Mouse (Mus musculus): ENCODE data around the gene Pyy. TPM values are rescaled to one million over a fixed set of nuclear protein-coding genes. Genes with fewer than 3 reads are reported as not detected.

Gene Pyy
- total RNA-seq, 2 experiments from 2014 or later: not detected

- no peak for DNase-seq (ENCODE audit: low spot score in 2 of 2)
Measured at GRCm38 (mm10) chr11:102095676-102096075, 12.0 kb downstream of the Pyy start.

DNA sequence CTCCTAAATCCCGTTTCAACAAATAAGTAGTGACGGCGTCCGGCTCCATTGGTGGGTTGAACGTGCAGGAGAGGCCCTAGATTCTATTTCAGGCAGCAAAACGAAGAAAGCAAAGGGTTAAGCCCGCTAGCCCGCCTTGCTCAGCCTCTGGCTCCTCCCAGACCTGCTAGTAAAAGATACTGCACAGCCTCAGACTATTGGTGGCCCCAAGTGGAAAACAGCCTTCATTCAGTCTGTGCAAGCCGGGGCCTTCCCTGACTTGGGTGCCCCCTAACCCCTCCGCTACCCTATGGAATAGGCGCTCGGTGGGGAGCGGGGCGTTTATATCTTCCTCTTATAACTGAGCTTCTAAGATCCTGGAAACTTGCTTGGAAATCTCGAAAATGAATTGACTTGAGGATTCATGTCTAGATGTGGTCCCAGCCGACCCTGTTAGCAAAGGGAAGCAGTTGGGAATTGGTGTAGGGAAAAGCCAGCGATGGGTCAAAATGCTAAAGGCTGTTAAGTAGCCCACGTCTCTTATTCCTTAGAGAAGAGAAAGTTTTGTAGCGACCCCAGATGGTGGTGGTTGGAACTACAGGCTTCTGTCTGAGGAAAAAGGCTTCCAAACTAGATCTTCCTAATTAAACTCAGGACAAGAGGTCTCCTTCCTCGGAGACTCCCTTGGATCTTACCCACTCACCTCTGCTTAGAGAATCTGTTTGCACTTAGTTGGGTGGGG, 18.4 kb downstream of the Pyy start:
- DNase-seq (ENCODE audit: low spot score in 2 of 2): peak in 1 of 2 experiments; percentile 78

DNA sequence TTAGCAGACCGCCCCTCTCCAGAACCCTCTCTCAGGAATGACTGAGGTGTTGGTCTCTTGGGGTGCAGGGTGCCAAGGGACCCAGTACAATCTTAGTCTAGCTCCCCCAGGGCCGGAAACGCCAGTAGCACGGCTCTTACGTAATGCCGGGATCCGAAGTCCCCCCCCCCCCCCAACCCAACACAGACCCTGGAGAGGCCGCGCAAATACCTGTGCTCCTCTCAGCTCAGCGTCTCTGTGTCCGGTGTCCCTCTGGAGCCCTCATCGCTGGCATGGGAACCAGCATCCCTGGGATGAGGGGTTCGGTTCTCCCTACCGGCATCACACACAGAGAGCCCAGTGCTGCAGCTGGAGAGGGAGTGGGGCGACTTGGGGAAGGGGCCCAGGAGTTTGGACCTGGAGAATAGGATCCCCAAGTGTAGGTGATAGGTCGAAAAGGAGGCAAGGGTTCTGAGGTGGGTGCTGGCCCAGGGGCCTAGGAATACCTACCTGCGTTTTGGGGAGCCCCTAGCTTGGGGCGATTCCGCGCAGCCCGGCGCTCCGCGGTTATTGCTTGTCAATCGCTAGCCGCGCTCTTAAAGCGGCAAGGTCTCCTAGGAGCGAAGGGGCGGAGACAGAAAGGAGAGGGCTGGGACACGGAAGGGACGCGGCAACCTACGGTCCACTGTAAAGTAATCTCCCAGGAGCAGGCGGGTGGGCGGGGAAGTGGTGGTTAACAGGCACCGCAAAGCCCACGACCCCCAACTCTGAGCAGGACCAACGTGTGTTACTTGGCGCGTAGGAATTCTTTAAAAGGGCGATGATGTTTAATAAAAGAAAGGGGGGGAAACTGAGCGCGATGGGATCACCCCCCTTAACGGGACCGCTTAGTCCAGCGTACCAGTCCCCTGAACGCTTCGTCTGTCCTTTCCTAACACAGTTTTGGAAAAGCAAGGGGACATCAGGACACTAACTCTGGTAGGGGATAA, 19.4 kb downstream of the Pyy start, which contains the start of gene Mpp2:
Gene Mpp2, minus strand, starts transcription at position 585 of the 968 bp plus-strand sequence.
- DNase-seq (ENCODE audit: low spot score in 2 of 2): peak; percentile 74 to 78

GRCm38 (mm10) chr11:102087081-102087751, 20.4 kb downstream of the Pyy start:
- peak; percentile 72 to 89 for DNase-seq (ENCODE audit: low spot score in 2 of 2)

DNA sequence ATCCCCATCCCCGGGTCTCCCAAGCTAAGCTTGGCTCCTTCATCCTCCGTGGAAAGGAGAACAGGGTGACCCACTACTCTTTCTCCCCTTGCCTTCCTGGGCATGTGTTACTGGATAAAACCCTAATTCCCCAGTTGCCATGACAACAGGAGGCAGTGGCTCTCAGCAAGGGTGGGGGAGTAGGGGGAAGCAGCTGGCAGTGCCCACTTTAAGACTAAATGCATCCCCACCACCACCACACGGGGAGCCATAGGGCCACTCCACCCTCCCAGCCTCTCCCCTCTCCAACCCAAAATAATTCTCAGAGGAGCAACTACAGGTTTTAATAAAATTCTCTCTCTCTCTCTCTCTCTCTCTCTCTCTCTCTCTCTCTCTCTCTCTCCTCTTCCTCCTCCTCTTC, 21.3 kb downstream of the Pyy start:
- DNase-seq (ENCODE audit: low spot score in 2 of 2): peak; percentile 80 to 86

- no peak for DNase-seq (ENCODE audit: low spot score in 2 of 2)
Measured at GRCm38 (mm10) chr11:102084159-102084558, 23.5 kb downstream of the Pyy start.

GRCm38 (mm10) chr11:102083193-102083592, 24.4 kb downstream of the Pyy start:
- no peak for DNase-seq (ENCODE audit: low spot score in 2 of 2)

DNA sequence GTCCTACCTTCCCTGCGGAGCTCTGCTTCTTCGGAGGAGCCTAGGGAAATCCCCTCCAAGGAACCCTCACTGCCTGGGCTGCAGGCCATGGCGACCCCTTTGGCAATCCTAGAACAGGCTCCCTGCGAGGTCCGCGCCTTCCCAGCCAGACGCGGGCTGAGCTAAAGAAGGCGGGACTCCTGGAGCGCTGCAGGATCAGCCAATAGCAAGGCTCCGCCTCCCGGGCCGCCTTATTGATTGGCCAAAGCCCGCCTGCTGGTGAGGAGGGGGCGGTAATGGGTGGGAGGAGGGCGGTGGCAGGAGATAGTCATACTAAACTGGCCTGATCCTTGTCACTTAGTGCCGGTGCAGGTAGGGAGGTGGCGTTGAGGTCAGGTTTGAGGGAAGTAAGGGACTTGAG, 25.3 kb downstream of the Pyy start:
- peak; percentile 79 to 88 for DNase-seq (ENCODE audit: low spot score in 2 of 2)

DNA sequence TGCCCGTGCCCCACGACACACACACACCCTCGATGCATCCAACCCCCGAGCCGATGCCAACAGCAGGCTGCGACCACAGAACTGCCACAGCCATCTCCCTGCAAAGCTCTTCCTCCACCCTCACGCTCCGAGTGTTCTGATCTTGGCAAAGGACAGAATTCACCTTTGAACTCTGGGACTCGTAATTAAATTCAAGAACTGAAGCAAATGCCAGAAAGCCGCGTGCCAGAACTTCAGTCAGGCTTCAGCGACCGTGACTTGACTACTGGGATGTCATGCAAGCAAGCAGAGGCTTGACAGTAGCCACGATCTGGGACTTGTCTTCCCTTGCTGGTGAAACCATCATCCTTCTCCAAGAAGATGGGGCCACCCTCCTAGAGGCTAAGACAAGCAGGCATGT, 33.9 kb downstream of the Pyy start:
- DNase-seq (ENCODE audit: low spot score in 2 of 2): no peak

DNA sequence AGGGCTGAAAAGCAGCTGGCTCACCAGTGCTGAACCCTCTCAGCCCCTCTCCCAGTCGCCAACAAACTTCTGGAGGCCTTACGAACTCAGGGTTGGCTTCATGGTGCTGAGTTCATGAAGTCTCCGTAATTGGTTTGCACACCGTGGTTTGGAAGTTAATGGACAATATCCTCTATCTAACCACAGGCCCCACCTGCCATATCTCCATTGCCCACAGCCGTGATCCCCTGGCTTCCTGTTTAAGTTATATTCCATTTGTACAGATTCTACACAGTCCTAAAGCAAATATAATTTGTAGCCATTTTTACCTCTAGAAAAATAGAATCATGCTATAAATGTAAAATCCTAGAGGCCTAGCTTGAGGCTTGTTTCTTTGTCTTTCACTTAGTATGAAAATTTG, 34.9 kb downstream of the Pyy start:
- DNase-seq (ENCODE audit: low spot score in 2 of 2): no peak

DNA sequence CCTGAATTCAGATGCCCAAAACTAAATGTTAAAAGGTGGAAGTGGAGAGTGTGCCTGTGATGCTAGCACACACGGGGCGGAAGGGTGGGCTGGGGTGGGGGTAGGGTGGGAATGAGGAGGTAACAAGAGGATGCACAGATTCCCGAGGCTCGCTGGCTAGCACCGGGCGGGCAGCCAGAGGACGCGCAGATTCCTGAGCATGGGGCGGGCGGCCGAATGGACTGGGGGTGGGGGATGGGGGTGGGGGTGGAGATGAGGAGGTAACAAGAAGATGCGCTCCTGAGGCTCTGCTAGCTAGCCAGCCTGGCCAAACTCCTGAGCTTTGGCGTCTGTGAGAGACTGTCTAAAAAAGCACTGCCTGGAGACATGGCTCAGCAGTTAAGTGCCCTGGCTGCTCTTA, 37.2 kb downstream of the Pyy start:
- DNase-seq (ENCODE audit: low spot score in 2 of 2): no peak

GRCm38 (mm10) chr11:102069633-102070032, 38.0 kb downstream of the Pyy start:
- DNase-seq (ENCODE audit: low spot score in 2 of 2): peak; percentile 54 to 76

DNA sequence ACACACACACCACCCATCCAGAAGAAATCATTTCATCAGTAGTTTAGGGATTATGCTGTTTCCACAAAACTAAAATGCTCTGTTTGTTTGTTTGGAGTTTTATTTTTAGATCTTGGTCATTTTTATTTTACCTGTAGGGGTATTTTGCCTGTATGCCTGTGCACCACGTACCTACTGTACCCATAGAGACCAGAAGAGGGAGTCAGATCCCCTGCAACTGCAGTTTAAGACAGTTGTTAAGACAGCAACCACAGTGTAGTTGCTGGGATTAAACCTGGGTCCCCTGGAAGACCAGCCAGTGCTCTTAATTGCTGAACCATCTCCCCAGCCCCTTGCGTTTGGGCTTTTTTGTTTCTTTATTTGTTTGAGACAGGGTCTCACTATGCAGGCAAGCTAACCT, 38.7 kb downstream of the Pyy start:
- DNase-seq (ENCODE audit: low spot score in 2 of 2): no peak

GRCm38 (mm10) chr11:102063076-102063475, 44.6 kb downstream of the Pyy start:
- DNase-seq (ENCODE audit: low spot score in 2 of 2): no peak

GRCm38 (mm10) chr11:102061941-102062473, 45.6 kb downstream of the Pyy start:
- DNase-seq (ENCODE audit: low spot score in 2 of 2): no peak

- peak; percentile 61 to 90 for DNase-seq (ENCODE audit: low spot score in 2 of 2)
Measured at GRCm38 (mm10) chr11:102061236-102061940, 46.2 kb downstream of the Pyy start.

All from layer of hippocampus, adult 18-20 months (tissue).